Mouse (Mus musculus): ENCODE data around the gene Hist1h4f.

Gene Hist1h4f

DNA sequence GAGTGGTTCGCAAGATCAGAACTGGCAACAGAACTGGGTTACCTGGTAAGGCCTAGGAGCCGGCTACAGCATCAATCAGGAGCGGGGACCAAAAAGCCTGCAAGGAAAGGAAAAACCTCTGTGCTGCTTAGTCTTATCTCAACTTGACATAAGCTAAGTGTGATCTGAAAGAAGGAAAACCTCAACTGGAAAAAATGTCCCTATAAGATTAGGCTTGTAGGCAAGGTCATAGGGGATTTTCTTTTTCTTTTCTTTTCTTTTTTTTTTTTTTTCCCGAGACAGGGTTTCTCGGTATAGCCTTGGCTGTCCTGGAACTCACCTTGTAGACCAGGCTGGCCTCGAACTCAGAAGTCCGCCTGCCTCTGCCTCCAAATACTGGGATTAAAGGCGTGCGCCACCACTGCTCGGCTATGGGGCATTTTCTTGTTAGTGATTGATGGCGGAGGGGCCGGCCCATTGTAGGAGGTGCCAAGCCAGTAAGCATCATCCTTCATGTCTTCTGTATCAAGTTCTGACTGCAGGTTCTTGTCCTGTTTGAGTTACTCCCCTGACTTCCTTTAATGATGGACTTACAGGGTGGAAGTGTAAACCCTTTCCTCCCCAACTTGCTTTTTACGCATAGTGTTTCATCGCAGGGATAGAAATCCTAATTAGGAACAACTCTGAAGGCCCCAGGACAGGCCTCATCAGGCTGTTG lies 44.5 kb downstream of the Hist1h4f start:
- DNase-seq, result no peak

DNA sequence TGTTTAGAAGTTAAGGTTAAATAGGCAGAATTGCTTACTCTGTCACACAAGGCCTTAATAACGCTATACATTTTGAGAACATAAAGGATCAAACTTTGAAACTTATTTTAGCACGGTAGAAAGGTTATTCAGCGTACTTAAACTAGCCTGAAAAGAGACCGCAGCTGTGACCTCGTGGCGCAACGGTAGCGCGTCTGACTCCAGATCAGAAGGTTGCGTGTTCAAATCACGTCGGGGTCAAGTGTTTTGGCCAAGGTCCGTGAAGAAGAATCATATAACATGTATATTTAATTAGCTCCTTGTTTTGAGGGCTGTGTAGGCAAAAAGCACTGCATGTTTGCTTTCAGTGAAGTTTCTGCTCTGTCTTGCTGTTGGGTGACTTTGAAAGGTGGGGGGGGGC lies 45.1 kb downstream of the Hist1h4f start:
- peak; percentile 18 for DNase-seq

DNA sequence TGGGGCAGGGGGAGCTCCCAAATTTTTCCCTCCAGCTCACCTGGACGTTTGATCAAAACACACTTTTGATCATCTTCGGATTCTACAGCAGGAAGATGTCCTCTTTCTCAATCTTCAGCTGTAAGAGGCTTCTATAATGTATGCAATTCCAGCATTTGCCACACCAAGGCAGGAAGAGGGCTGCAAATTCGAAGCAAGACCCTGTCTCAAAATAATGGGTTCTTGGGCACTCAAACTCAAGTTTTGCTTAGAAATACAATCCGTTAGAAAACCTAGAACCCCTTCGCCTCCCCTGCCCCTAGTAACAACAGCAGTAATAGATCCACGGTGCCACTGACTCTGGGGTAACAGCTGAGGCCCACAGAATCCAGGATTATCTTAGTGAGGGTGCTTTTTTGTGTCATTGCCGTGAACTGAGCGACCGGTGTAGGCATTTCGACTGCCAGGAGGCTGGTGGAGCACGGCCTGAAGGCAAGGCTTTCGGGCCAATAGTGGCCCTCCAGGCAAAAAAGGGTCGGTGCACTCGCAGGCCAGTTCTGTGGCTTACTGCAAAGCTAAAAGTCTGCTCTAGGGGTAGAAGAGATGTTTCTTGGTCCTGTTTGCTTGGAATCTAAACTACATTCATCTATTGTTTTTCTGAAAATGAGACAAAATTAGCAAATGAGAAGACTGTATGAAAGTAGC lies 45.6 kb downstream of the Hist1h4f start:
- no peak for DNase-seq

DNA sequence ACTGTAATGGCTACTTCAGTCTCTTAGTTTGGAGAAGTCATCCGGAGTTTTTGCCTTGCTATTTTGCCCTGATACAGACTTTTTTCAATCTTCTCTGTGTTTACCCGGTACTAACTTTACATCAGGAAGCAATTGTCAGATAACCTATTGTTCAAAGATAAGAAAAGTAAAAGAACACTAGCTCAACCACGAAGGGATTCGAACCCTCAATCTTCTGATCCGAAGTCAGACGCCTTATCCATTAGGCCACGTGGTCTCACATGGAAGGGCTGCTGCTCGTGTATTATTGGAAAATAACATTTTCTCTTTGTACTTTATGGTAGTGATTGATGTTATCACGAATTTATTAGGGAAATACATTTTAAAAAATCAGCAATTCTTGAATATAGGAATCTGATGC lies 47.7 kb downstream of the Hist1h4f start:
- peak; percentile 46 for DNase-seq

DNA sequence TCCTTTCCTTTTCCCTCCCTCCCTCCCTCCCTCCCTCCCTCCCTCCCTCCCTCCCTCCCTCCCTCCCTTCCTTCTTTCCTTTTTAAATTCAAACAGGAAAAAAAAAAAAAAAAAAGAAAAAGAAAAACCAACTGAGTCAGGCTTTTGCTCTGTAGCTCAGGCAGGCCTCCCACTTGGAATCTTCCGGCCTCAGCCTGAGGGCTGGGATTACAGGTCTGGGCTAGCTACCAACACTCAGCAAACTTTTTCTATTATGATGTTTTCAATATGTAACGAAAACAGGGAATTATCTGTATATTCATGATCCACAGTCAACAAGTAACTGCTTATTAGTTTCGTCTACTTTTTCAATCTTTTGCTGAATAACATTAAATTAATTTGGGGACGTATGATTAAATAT lies 48.5 kb downstream of the Hist1h4f start:
- DNase-seq, result no peak

DNA sequence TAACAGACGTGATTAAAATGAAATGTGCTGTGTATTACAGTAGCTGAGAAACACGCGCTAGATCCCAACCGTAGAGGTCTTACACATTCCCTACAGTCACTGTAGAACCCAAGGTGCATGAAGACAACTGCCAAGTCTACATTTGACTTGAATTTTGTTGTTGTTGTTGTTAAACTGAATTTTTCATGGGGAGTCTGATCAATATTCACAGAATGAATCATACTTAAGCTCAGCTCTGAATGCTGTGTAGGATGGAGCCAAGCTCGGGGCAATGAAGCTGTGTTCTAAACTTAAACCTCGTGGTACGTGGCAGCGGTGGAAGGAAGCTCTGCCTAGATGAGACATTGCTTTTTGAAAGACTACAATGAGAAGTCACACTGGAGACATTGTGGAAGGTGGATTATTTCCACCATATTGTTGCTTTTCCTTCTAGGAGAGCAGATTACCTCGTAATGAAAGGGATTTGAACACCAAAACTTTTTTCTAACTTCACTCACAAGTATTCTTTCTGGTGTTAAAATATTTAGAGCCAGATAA lies 49.3 kb downstream of the Hist1h4f start:
- DNase-seq, result no peak

DNA sequence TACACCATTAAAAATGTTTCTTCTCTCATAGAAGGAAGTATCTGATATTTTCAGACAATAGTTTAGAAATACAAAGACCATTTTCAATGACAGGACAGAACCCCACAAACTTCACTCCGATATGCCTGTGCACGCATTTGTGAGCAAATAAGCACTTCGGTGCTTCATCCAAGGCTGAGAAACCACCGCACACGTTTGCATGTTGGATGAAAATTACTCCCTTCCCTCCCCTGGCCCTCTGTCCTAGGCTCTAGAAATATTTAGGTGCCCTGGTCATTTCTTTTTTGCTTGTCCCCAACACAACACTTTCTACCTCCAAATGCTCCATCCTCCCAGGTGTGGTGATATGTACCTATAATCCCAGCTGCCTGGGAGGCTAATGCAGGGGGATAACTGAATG lies 49.9 kb downstream of the Hist1h4f start:
- DNase-seq, result no peak
